Mouse (Mus musculus): ENCODE results near the gene Olfr653.

DNA sequence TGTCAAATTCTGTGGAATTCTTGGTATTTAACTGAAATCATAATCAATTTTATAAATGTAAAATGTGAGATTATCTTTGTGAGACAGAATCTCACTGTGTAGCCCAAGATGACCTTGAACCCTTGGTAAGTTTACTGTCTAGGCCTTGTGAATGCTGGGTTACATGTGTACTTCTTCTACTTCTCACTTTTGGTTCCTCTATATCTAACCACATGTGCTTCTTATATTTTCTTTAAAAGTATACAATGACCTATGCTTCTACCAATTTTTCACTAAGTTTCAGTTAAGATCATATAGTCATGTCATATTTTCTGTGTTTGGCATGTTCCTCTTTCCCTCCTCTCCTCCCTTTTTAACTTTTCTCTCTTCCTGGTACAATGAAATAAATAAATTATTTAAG is 27.6 kb downstream of the Olfr653 start:
- TF ChIP-seq CTCF (IDR thresholded peaks at IDR 0.05; ENCODE audit: control insufficient read depth, insufficient read depth, low read length) (no peak), POLR2A (IDR thresholded peaks at IDR 0.05; ENCODE audit: borderline replicate concordance, control insufficient read depth, low read depth, low read length) (no peak)

All from bone marrow, adult 2 months (tissue).